Mouse (Mus musculus): ENCODE measurements around the gene S1pr3. TPM values are rescaled to one million over a fixed set of nuclear protein-coding genes. Genes with fewer than 3 reads are reported as not detected.

S1pr3 gene
- polyA plus RNA-seq, 1 experiment, result 6.3 TPM

DNA sequence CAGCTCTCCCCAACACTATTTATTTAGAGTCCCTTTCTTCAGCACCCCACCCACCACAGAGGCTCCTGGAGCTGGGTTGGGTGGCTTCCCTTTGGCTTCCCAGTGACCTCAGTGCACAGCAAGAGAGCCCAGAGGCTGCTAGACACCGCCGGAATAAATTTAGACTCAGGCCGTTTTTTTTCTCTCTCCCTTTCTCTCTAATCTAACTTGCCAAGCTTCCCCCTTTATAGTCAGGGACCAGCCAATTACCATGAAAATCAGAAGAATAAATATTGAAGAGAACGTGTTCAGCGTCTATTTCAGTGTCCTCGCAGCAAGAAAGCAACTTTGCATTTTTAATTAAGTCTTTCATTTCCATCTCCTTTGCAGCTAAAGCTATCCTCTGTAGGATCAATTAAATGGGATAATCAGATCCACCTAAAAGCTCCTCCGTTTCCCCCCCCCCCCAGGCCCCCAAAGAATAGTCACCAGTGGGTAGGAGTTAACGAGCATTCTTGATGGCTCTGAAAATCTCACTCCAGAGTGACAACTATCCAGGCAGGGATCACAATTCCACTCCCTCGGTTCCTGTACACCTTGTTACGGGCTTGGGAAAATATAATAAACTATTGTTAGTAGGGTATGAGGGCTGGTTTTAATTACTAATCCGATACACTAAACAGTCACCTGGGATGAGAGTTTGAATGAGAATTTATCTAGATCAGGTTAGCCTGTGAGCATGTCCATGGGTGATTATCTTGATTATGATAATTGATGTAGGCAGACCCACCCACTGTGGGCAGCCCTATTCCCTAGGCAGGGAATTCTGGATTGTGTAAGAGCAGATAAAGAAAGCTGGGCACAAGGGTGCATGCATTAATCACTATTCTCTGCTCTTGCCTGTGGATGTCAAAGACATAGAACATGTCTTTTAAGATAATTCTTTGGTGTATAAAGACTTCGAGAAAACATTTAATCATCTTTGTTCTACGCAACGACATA, 29.0 kb downstream of the S1pr3 start:
- DNase-seq (ENCODE audit: extremely low spot score in 1 of 2, low spot score in 1 of 2), result no peak

- DNase-seq (ENCODE audit: extremely low spot score in 1 of 2, low spot score in 1 of 2), result peak in 1 of 2 experiments; percentile 33
Observed at GRCm38 (mm10) chr13:51442922-51443321, 34.5 kb downstream of the S1pr3 start.

GRCm38 (mm10) chr13:51446550-51446949, 38.1 kb downstream of the S1pr3 start:
- DNase-seq (ENCODE audit: extremely low spot score in 1 of 2, low spot score in 1 of 2), result no peak

GRCm38 (mm10) chr13:51456190-51456878, 47.9 kb downstream of the S1pr3 start:
- no peak for DNase-seq (ENCODE audit: extremely low spot score in 1 of 2, low spot score in 1 of 2)

- no peak for DNase-seq (ENCODE audit: extremely low spot score in 1 of 2, low spot score in 1 of 2)
Observed at GRCm38 (mm10) chr13:51464294-51464693, 55.9 kb downstream of the S1pr3 start.

GRCm38 (mm10) chr13:51466117-51466841, 57.8 kb downstream of the S1pr3 start:
- DNase-seq (ENCODE audit: extremely low spot score in 1 of 2, low spot score in 1 of 2), result no peak

DNA sequence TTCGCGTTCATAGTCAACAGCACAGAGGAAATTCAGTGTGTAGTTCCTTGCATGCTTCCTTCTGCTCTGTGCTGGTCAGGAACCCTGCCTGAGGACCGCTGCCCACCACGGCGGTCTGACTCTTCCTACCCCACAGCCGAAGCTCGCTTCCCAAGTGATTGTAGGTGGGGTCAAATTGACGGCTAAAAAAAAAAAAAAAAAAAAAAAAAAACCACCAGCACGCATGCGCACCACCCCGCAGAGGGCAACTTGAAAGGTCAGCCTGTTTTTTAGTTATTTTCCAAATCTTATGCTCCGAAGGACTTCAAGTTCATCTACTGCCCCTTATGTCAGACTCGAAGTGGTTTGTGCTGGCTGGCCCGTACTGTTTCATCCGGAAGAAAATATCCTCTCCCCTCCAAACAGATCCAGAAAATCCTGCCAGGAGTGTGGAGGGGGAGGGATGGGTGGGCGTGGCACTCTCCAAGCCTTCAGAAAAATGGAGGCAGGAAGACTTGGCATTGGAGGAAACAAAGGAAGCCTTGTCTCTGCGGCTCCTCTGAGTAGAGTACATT, 60.3 kb downstream of the S1pr3 start:
- DNase-seq (ENCODE audit: extremely low spot score in 1 of 2, low spot score in 1 of 2), result no peak

Other genes with a start within 250 kb of the S1pr3 start
- 0.28 and 0.90 TPM in 2 replicates for gene Nxnl2, start 237.6 kb upstream of the S1pr3 start, polyA plus RNA-seq (2012; rRNA removed)
- gene Shc3, start 160.8 kb downstream of the S1pr3 start, polyA plus RNA-seq (2012; rRNA removed), result 70.4 and 71.6 TPM in 2 replicates
- gene Cks2, start 236.6 kb downstream of the S1pr3 start, polyA plus RNA-seq (2012; rRNA removed), result 4.4 and 4.8 TPM in 2 replicates
- gene Secisbp2, start 243.1 kb downstream of the S1pr3 start, polyA plus RNA-seq (2012; rRNA removed), result 23.5 and 24.2 TPM in 2 replicates